Mouse (Mus musculus): ENCODE results near the gene Hspa8.

GRCm38 (mm10) chr9:40858461-40859160 lies 57.8 kb downstream of the Hspa8 start:
- TF ChIP-seq POLR2A (IDR thresholded peaks at IDR 0.05; ENCODE audit: insufficient read depth, low read depth, low read length) = no peak
- TF ChIP-seq CTCF (IDR thresholded peaks at IDR 0.05; ENCODE audit: insufficient read depth, low read depth, low read length) = no peak

Data from olfactory bulb, adult 2 months (tissue).